ENCODE assay signal across 1 mouse cellular context in the genomic region with DNA sequence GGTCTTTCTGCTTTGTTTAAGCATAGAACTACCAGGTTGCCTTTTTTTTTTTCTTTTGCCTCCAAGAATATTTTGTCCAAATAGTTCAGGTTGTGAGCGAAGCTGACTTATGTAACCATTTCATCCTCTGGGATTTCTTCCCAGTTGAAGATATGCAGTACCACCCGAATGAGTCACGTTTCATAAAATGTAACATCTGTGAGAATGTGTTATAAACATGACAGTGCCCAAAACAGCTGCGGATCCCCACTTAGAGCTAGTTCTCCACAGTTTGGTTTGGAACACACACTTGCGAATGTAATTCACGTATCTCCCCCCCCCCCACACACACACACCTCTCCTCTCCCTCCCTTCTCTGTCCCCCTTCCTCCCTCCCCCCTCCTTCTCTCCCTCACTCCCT.
TF ChIP-seq lines count a peak whose summit lies in the region.

No protein-coding gene starts in this region.

TF ChIP-seq in myocyte, 11 proteins besides CTCF, POLR2A, EP300 and RAD21:
- TF ChIP-seq MYOD1 (IDR thresholded peaks at IDR 0.05; ENCODE audit: control insufficient read depth in 1 of 3, insufficient read length in 2 of 3, low read depth in 2 of 3) = peak; percentile 71 to 86 (median 86)
- TF ChIP-seq SRF (IDR thresholded peaks at IDR 0.05; ENCODE audit: control insufficient read depth, insufficient read length, low read depth) = no peak
- TF ChIP-seq TCF12 (IDR thresholded peaks at IDR 0.05; ENCODE audit: insufficient read depth, poor library complexity, severe bottlenecking) = peak; percentile 62
- TF ChIP-seq MYOG (IDR thresholded peaks at IDR 0.05; ENCODE audit: control insufficient read depth in 1 of 3, insufficient read depth in 1 of 3, insufficient read length in 2 of 3, low read depth in 2 of 3) = peak in 1 of 3 experiments; percentile 23
- TF ChIP-seq USF1 (IDR thresholded peaks at IDR 0.05; ENCODE audit: low read depth) = no peak
- no peak for TF ChIP-seq E2F4 (IDR thresholded peaks at IDR 0.05; ENCODE audit: insufficient read depth)
